Mouse (Mus musculus) intestine, embryonic 16.5 days (tissue): Measurements from ENCODE around the gene Ube2s. TPM values are rescaled to one million over a fixed set of nuclear protein-coding genes. Genes with fewer than 3 reads are reported as not detected.

Experiments
- ATAC-seq: fragments of 200-750 bp; cut with Nextera tagmentation; 2 replicates; pipeline ENCODE4 v1.8.0; 2017; ENCODE audit warnings: moderate TSS enrichment, moderate library complexity
- H3K27ac ChIP-seq: fragments of 300-500 bp; sonication (generic); 2 replicates; pipeline ENCODE4 v1.5.1; 2014; ENCODE audit warnings: mild to moderate bottlenecking, low read length
- H3K27me3 ChIP-seq: fragments of 300-500 bp; sonication (generic); replicated peaks from 2 replicates; pipeline ENCODE4 v1.6.1; 2014; ENCODE audit warnings: low read length, control low read depth, mixed read lengths; ENCODE audit not compliant: control insufficient read depth, insufficient read depth
- H3K36me3 ChIP-seq: fragments of 300-500 bp; sonication (generic); 2 replicates; pipeline ENCODE4 v1.6.1; 2014; ENCODE audit warnings: low read length, control low read depth; ENCODE audit not compliant: control insufficient read depth, insufficient read depth
- H3K4me1 ChIP-seq: fragments of 300-500 bp; sonication (generic); 2 replicates; pipeline ENCODE4 v1.6.1; 2014; ENCODE audit warnings: low read length, control low read depth, mixed read lengths; ENCODE audit not compliant: control insufficient read depth, insufficient read depth
- H3K4me2 ChIP-seq: fragments of 300-500 bp; sonication (generic); 2 replicates; pipeline ENCODE4 v1.6.1; 2014; ENCODE audit warnings: low read depth, low read length, control low read depth
- H3K4me3 ChIP-seq: fragments of 300-500 bp; sonication (generic); 2 replicates; pipeline ENCODE4 v1.5.1; 2014; ENCODE audit warnings: mild to moderate bottlenecking, low read length
- H3K9ac ChIP-seq: fragments of 300-500 bp; sonication (generic); 2 replicates; pipeline ENCODE4 v1.6.1; 2014; ENCODE audit warnings: low read depth, low read length
- H3K9me3 ChIP-seq: fragments of 300-500 bp; sonication (generic); 2 replicates; pipeline ENCODE4 v1.6.1; 2016; ENCODE audit warnings: low read length, control low read depth; ENCODE audit not compliant: control insufficient read depth
- WGBS: fragments of 180-500 bp; shearing (Covaris S2); extraction: QIAGEN DNeasy Blood & Tissue Kit; methylation state at CpG from one replicate; pipeline ENCODE4 v1.1.7; 2014; 5-methylcytosine and 5-hydroxymethylcytosine counted together
- polyA plus RNA-seq: library from polyadenylated mRNA; unstranded; fragments of >200 nt; fragmentation: Nextera tagmentation; extraction: Ambion mirVana; gene quantifications from 2 replicates; pipeline ENCODE4 v1.2.1, GENCODE M21; 2015

Ube2s gene
- polyA plus RNA-seq, 1 experiment from 2014 or later: 256 TPM

GRCm38 (mm10) chr7:4844917-4845309 is 32.5 kb upstream of the Ube2s start:
- Histone ChIP-seq H3K36me3 (no peaks in the 10 kb centered on the region), H3K4me1 (peaks cover 19% of the 10 kb centered on the region), H3K4me2 (peak overlapping the region; percentile 85), H3K27ac (no peak overlapping the region), H3K9ac (no peak overlapping the region), H3K4me3 (peak overlapping the region; percentile 44), H3K27me3 (peaks cover 38% of the 10 kb centered on the region), H3K9me3 (no peaks in the 10 kb centered on the region)
- 1% methylated on average over 13 of the region's 13 CpGs for WGBS
- peak; percentile 85 for ATAC-seq

- Histone ChIP-seq H3K9me3 (no peaks in the 10 kb centered on the region), H3K36me3 (no peaks in the 10 kb centered on the region), H3K4me3 (peak within 1 kb of the TSS; percentile 44), H3K4me1 (peaks cover 19% of the 10 kb centered on the region), H3K9ac (peak within 1 kb of the TSS; percentile 50), H3K27ac (no peak within 1 kb of the TSS), H3K4me2 (peak within 1 kb of the TSS; percentile 85), H3K27me3 (peaks cover 38% of the 10 kb centered on the region)
- WGBS: under 1% methylated on average over 41 of the region's 41 CpGs
- ATAC-seq: peak; percentile 71
Observed at GRCm38 (mm10) chr7:4844245-4844916, 32.0 kb upstream of the Ube2s start, which contains the start of gene Shisa7. TSS of gene Shisa7 (minus strand) at chr7:4844696.

- WGBS: 2% methylated on average over 34 of the region's 34 CpGs
- Histone ChIP-seq H3K9ac (no peak overlapping the region; the same call in 1 of the 2 replicates), H3K4me1 (peaks cover 19% of the 10 kb centered on the region), H3K36me3 (no peaks in the 10 kb centered on the region), H3K9me3 (no peaks in the 10 kb centered on the region), H3K27ac (no peak overlapping the region), H3K27me3 (peaks cover 38% of the 10 kb centered on the region), H3K4me2 (peak overlapping the region; percentile 85), H3K4me3 (peak overlapping the region; percentile 44)
- no peak for ATAC-seq
Observed at GRCm38 (mm10) chr7:4843604-4844244, 31.3 kb upstream of the Ube2s start.

DNA sequence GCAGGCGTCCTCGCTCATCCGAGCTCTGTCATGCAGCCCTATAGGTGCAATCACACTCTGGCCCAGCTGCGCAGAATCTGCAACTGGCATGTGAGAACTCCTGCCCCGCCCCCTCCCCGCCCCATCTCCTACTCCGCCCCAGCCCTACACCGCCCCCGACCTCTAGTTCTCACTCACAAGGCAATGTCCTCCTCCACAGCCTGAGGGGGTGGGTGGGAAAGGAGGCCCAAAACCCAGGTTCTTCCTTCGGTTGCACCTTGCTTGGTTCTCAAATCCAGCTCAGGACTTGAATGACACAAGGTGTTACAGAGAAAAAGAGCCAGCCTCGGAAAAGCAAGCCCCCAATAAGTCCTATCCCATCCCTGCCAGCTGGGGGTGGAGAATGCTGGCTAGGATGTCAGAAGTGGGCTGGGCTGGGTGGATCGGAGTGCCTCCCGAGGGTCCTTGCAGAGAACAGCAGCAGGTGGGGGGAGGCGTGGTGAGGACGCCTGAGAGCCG is 30.3 kb upstream of the Ube2s start:
- Histone ChIP-seq H3K4me3 (peak overlapping the region; percentile 14; the same call in 1 of the 2 replicates), H3K36me3 (no peaks in the 10 kb centered on the region), H3K9me3 (no peaks in the 10 kb centered on the region), H3K27ac (no peak overlapping the region), H3K27me3 (peaks cover 41% of the 10 kb centered on the region), H3K9ac (peak overlapping the region; percentile 21; the same call in 1 of the 2 replicates), H3K4me1 (peaks cover 19% of the 10 kb centered on the region), H3K4me2 (peak overlapping the region; percentile 24)
- ATAC-seq: peak; percentile 71
- WGBS: 1% methylated on average over 16 of the region's 16 CpGs

DNA sequence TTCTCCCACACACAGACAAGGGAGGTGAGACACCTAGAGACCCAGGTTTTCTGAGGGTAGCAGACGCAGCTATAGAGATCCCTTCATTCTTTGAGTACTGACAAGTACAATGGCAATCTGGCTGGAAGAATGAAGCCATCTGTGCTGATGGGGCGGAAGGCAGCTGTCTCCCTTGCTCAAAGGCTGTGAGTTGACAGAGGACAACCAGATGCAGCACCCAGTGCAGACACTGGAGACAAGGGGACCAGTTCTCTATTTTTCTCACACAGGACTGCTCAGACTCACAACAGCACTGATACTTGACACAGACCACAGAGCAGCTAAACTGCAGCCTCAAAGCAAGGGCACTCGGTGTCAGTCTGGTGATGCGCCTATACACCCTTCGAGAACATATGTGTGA is 29.7 kb upstream of the Ube2s start:
- Histone ChIP-seq H3K36me3 (no peaks in the 10 kb centered on the region), H3K9ac (no peak overlapping the region), H3K27me3 (peaks cover 46% of the 10 kb centered on the region), H3K27ac (no peak overlapping the region), H3K4me3 (no peak overlapping the region), H3K4me2 (no peak overlapping the region), H3K4me1 (peaks cover 19% of the 10 kb centered on the region), H3K9me3 (no peaks in the 10 kb centered on the region)
- ATAC-seq: no peak
- 41% methylated on average over 5 of the region's 5 CpGs for WGBS

DNA sequence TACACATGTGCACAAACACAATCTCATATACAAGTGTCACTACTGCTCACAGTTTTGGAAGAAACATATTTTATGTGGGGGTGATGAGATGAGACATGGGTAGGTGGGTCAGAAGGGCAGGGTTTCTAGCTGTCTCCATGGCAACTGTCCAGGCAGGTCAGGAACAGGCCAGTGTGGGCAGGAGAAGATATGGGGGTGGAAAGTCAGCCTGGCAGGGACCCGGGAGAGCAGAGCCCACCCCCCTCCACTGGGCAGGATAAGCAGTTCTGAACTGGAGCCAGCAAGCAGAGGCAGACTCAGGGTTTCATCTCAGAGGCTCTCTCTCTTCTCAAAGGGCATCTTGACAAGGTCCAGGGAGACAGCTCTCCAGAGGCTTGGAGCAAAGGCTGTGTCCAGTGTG is 25.2 kb upstream of the Ube2s start:
- H3K4me3 ChIP-seq: no peak overlapping the region
- H3K36me3 ChIP-seq: no peaks in the 10 kb centered on the region
- no peak overlapping the region for H3K9ac ChIP-seq
- peaks cover 11% of the 10 kb centered on the region for H3K4me1 ChIP-seq
- no peak overlapping the region for H3K4me2 ChIP-seq
- H3K9me3 ChIP-seq: no peaks in the 10 kb centered on the region
- peaks cover 49% of the 10 kb centered on the region for H3K27me3 ChIP-seq
- no peak for ATAC-seq
- H3K27ac ChIP-seq: no peak overlapping the region
- WGBS: 16% methylated on average over 1 of the region's 1 CpGs

DNA sequence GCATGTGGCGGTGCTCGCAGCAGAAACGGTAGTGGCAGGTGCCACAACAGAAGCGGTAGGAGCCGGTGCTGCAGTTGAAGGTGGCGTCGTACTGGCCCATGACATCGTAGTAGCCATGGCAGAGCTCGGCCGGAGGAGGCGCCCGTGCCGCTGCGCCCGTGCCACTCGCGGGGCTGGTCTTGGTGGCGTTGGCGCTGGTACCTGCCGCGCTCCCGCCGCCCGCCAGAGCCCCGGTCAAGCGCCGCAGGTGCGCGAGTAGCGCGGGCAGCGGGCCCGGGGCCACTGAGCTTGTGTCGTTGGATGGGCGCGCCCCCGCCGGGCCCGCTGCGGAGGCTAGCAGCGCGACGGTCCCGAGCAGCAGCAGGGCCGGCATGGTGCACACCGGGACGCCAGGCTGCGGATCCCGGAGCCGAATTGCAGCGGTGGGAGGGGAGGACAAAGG is 24.0 kb upstream of the Ube2s start:
- H3K27ac ChIP-seq: no peak overlapping the region
- under 1% methylated on average over 50 of the region's 51 CpGs for WGBS
- peak overlapping the region; percentile 52 for H3K4me3 ChIP-seq
- H3K9me3 ChIP-seq: no peaks in the 10 kb centered on the region
- H3K4me1 ChIP-seq: peaks cover 8% of the 10 kb centered on the region; the same call in 1 of the 2 replicates
- H3K9ac ChIP-seq: peak overlapping the region; percentile 61
- peak overlapping the region; percentile 92 for H3K4me2 ChIP-seq
- peaks cover 45% of the 10 kb centered on the region for H3K27me3 ChIP-seq
- peak; percentile 92 for ATAC-seq
- H3K36me3 ChIP-seq: no peaks in the 10 kb centered on the region

GRCm38 (mm10) chr7:4835631-4836327 is 23.4 kb upstream of the Ube2s start:
- Histone ChIP-seq H3K9ac (peak overlapping the region; percentile 61), H3K9me3 (no peaks in the 10 kb centered on the region), H3K36me3 (no peaks in the 10 kb centered on the region), H3K27me3 (peaks cover 50% of the 10 kb centered on the region), H3K4me2 (peak overlapping the region; percentile 92), H3K4me3 (peak overlapping the region; percentile 52), H3K27ac (no peak overlapping the region), H3K4me1 (peaks cover 8% of the 10 kb centered on the region; the same call in 1 of the 2 replicates)
- peak; percentile 50 for ATAC-seq
- WGBS: 5% methylated on average over 34 of the region's 34 CpGs

DNA sequence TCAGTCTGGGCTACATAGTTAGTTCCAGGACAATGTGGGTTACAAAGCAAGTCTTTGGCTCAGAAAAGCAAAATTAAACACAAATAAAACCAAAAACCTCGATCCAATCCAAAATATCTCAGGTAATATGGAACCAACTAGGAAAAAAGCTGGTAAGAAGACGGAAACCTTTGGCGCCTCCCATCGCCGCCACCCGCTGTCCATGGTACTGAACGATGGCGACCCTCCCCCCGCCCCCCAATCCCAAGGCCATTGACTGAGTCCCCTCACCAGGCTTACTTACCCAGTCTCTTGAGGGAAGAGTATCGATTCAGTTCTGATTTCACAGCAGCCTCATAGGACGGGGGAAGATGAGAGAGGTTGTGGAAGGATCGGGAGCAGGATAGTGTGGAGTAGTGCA is 18.1 kb upstream of the Ube2s start:
- Histone ChIP-seq H3K9me3 (no peaks in the 10 kb centered on the region), H3K4me2 (no peak overlapping the region), H3K27ac (no peak overlapping the region), H3K36me3 (no peaks in the 10 kb centered on the region), H3K27me3 (peaks cover 34% of the 10 kb centered on the region), H3K9ac (no peak overlapping the region), H3K4me3 (no peak overlapping the region), H3K4me1 (no peaks in the 10 kb centered on the region)
- no peak for ATAC-seq
- WGBS: 3% methylated on average over 12 of the region's 12 CpGs
